In the genomic region with DNA sequence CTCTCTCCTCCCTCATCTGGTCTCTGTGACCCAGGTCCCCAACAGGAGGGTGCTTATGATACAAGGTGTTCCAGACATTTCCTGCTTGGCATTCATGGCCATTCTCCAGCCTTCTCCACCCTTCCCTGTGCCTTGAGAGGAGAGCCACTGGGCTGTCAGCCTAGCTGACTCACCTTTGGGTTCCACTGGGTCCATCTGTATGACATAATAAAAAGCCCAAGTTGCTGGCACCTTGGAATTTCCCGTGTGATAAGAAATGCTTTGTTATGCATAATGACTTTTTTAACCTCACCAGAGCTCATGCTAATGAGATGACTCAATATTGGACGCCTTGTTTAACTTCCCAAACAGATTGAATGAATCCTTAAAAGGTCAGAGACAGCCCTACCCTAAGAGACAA, we compare ENCODE assay signal across 18 mouse cellular contexts.
A peak's percentile ranks its signal among the peaks of the same experiment; 100 is the strongest.
DNase-seq lines count a peak whose midpoint lies in the region; ATAC-seq and TF ChIP-seq lines count a peak whose summit lies in the region.
"Had no signal": no experiment of that assay in that cellular context is flagged by ENCODE, and none has a peak within 500 bp of the region (broad histone marks: within the 10 kb centered on the region; RNA-seq: fewer than 3 reads in every experiment).

No protein-coding gene starts in this region.

- H3K4me3 ChIP-seq in forebrain, embryonic 10.5 days = no peak overlapping the region
- H3K4me3 ChIP-seq in forebrain, embryonic 11.5 days (ENCODE audit: low read depth, low read length) = no peak overlapping the region
- H3K4me3 ChIP-seq in intestine, postnatal 0 days (ENCODE audit: low read depth, low read length) = no peak overlapping the region
- H3K4me3 ChIP-seq in intestine, embryonic 15.5 days (replicated peaks) = no peak overlapping the region
- H3K4me3 ChIP-seq: layer of hippocampus, adult 2 months; limb, embryonic 15.5 days; midbrain, embryonic 12.5 days had no signal

- no peak overlapping the region for H3K4me2 ChIP-seq in forebrain, embryonic 11.5 days (ENCODE audit: low read depth, low read length, severe bottlenecking)
- no peak overlapping the region for H3K4me2 ChIP-seq in intestine, postnatal 0 days (replicated peaks; ENCODE audit: low read depth)
- H3K4me2 ChIP-seq in intestine, embryonic 15.5 days (replicated peaks) = no peak overlapping the region
- H3K4me2 ChIP-seq: limb, embryonic 15.5 days; midbrain, embryonic 12.5 days had no signal

- H3K27me3 ChIP-seq in forebrain, embryonic 10.5 days (ENCODE audit: poor library complexity, severe bottlenecking) = no peaks in the 10 kb centered on the region
- H3K27me3 ChIP-seq in forebrain, embryonic 11.5 days (ENCODE audit: control insufficient read depth, insufficient read depth, low read length) = no peaks in the 10 kb centered on the region
- no peaks in the 10 kb centered on the region for H3K27me3 ChIP-seq in intestine, postnatal 0 days (replicated peaks; ENCODE audit: control insufficient read depth, insufficient read depth, low read length)
- no peaks in the 10 kb centered on the region for H3K27me3 ChIP-seq in intestine, embryonic 15.5 days (replicated peaks)
- H3K27me3 ChIP-seq: limb, embryonic 15.5 days; midbrain, embryonic 12.5 days; Patski had no signal

- TF ChIP-seq CTCF in intestine, postnatal 0 days (IDR thresholded peaks at IDR 0.05; ENCODE audit: low read depth) = no peak

- DNase-seq in forebrain, embryonic 10.5 days (ENCODE audit: extremely low spot score, low spot score) = no peak
- no peak for DNase-seq in forebrain, embryonic 11.5 days (ENCODE audit: low spot score)
- DNase-seq in R1 (ENCODE audit: low read depth, low spot score) = peak; percentile 68
- peak; percentile 18 for DNase-seq in skeletal muscle tissue, adult 2 months (ENCODE audit: low read depth, low spot score)
- DNase-seq in cerebellum, adult 9-10 months = no peak
- DNase-seq: cerebellum, adult 9-11 months; liver, postnatal 0 days; right cerebral cortex, postnatal 25 days; thymus, adult 18-20 months had no signal

- peaks cover 17% of the 10 kb centered on the region for H3K4me1 ChIP-seq in forebrain, embryonic 10.5 days
- no peaks in the 10 kb centered on the region for H3K4me1 ChIP-seq in forebrain, embryonic 11.5 days (replicated peaks; ENCODE audit: control insufficient read depth, insufficient read depth, low read length)
- no peaks in the 10 kb centered on the region for H3K4me1 ChIP-seq in intestine, postnatal 0 days (replicated peaks; ENCODE audit: control insufficient read depth, insufficient read depth, low read length)
- 0 out of 2 replicates have a peak, but pooled peaks cover 6% of the 10 kb centered on the region for H3K4me1 ChIP-seq in intestine, embryonic 15.5 days (replicated peaks)
- H3K4me1 ChIP-seq: midbrain, embryonic 12.5 days had no signal

- ATAC-seq in forebrain, embryonic 11.5 days (replicated peaks; ENCODE audit: low FRiP score) = no peak
- peak; percentile 76 for ATAC-seq in intestine, postnatal 0 days
- ATAC-seq in intestine, embryonic 15.5 days = no peak
- no peak for ATAC-seq in granulocyte monocyte progenitor cell, adult 5-6 weeks (replicated peaks; ENCODE audit: poor library complexity, severe bottlenecking)
- ATAC-seq: hindbrain, embryonic 16.5 days; liver, postnatal 0 days; Patski had no signal

- no peak overlapping the region for H3K9ac ChIP-seq in forebrain, embryonic 11.5 days (ENCODE audit: low read length)
- H3K9ac ChIP-seq in intestine, postnatal 0 days (ENCODE audit: low read depth, low read length) = no peak overlapping the region
- no peak overlapping the region for H3K9ac ChIP-seq in intestine, embryonic 15.5 days
- H3K9ac ChIP-seq: limb, embryonic 15.5 days; liver, postnatal 0 days; midbrain, embryonic 12.5 days had no signal

- H3K36me3 ChIP-seq in forebrain, embryonic 10.5 days (replicated peaks) = no peaks in the 10 kb centered on the region
- no peaks in the 10 kb centered on the region for H3K36me3 ChIP-seq in forebrain, embryonic 11.5 days (ENCODE audit: control insufficient read depth, insufficient read depth, low read length)
- no peaks in the 10 kb centered on the region for H3K36me3 ChIP-seq in intestine, postnatal 0 days (ENCODE audit: control insufficient read depth, insufficient read depth)
- H3K36me3 ChIP-seq in intestine, embryonic 15.5 days = no peaks in the 10 kb centered on the region
- H3K36me3 ChIP-seq: limb, embryonic 15.5 days; midbrain, embryonic 12.5 days had no signal

- H3K9me3 ChIP-seq in forebrain, embryonic 10.5 days = peaks cover 17% of the 10 kb centered on the region
- no peaks in the 10 kb centered on the region; the same call in none of the 2 replicates for H3K9me3 ChIP-seq in forebrain, embryonic 11.5 days (ENCODE audit: control insufficient read depth, low read length)
- H3K9me3 ChIP-seq in intestine, postnatal 0 days (ENCODE audit: control insufficient read depth) = no peaks in the 10 kb centered on the region
- H3K9me3 ChIP-seq in intestine, embryonic 15.5 days = no peaks in the 10 kb centered on the region
- H3K9me3 ChIP-seq: limb, embryonic 15.5 days had no signal

- H3K27ac ChIP-seq in forebrain, embryonic 10.5 days = peak overlapping the region; percentile 30; the same call in 1 of the 2 replicates
- H3K27ac ChIP-seq in forebrain, embryonic 11.5 days (ENCODE audit: low read depth, low read length) = no peak overlapping the region
- no peak overlapping the region for H3K27ac ChIP-seq in intestine, postnatal 0 days (ENCODE audit: low read depth, low read length)
- H3K27ac ChIP-seq in intestine, embryonic 15.5 days = no peak overlapping the region
- H3K27ac ChIP-seq: layer of hippocampus, adult 2 months; limb, embryonic 15.5 days; macrophage; midbrain, embryonic 12.5 days had no signal

- WGBS in forebrain, embryonic 10.5 days = 69% methylated on average over 2 of the region's 2 CpGs
- WGBS in forebrain, embryonic 11.5 days = 56% methylated on average over 2 of the region's 2 CpGs
- 45% methylated on average over 2 of the region's 2 CpGs for WGBS in intestine, postnatal 0 days
- WGBS in intestine, embryonic 15.5 days = 51% methylated on average over 2 of the region's 2 CpGs

Comparison
In these comparisons a context has a peak if more than half of its experiments do, and no peak if none do; other contexts are left out.
1. DNase-seq: peak in R1 (single experiment) and skeletal muscle tissue, adult 2 months (single experiment); none in forebrain, embryonic 10.5 days (single experiment), forebrain, embryonic 11.5 days (single experiment) and cerebellum, adult 9-10 months (single experiment).